Mouse (Mus musculus) liver, postnatal 0 days (tissue): ENCODE results near the gene Kcnn3.

Source experiments
- CTCF ChIP-seq: sonication (generic); IDR thresholded peaks from 2 replicates; pipeline ENCODE4 v1.5.1; 2016; ENCODE audit warnings: antibody characterized with exemption, low read depth
- EP300 ChIP-seq: IDR thresholded peaks from 2 replicates; pipeline ENCODE4 v1.6.1; 2016; ENCODE audit warnings: antibody characterized with exemption, low read depth, mild to moderate bottlenecking

GRCm38 (mm10) chr3:89502551-89502950, 17.4 kb upstream of the Kcnn3 start:
- TF ChIP-seq CTCF (no peak), EP300 (no peak)
